Mouse (Mus musculus) kidney, postnatal 36 days (tissue): ENCODE measurements at regions not wholly inside any gene's neighbourhood (a gene's known extent, or its start where the extent isn't known, plus 50 kb on each side); places are given as distances from the start of the nearest gene placed in this dataset.

Experiments
- DNase-seq, 2 experiments: peaks; one replicate each; pipeline ENCODE4 v3.0.0; 2021 to 2022; ENCODE audit warnings: mixed read lengths in 2 of 2

- no peak for DNase-seq
These were observed 220.1 kb downstream of the Elavl2 start for GRCm38 (mm10) chr4:91180241-91181096.

DNA sequence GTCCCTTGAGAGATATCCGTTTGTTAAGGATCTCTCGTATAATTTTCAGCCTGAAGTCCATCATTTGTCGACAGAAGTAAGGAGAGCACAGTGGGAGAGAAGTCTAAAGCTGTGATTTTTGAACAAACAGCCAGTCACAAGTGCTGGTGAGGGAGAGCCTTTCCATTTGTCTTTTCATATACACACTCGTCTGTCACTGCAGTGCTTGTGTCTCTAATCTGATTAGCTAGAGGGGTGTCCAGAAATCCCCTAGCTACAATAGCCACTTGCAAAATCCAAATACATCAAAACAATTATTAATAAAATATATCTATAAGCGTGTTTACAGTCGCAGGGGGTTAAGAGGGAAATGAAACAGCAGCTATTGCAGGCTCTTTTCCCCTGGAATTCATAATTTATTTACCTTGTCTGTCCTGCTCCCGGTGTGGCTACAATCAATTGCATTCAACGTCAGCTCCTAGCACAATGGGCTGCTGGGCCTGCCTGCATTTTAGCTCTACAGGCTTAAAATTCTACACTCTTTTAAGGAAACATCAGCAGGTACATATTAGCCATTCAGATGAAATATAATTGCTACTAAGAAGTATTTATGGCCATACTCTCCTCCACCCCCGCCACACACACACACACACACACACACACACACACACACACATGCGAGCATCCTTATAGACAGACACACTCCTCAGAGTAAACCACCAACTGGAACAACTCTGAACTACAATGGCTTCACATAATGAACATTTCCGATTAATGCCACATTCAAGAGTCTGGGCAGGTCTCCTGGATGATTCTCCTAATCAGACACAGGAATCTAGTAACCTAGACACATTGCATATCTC, 236.1 kb downstream of the Elavl2 start:
- no peak for DNase-seq

GRCm38 (mm10) chr4:91157047-91157446, 243.5 kb downstream of the Elavl2 start:
- no peak for DNase-seq

GRCm38 (mm10) chr4:91144666-91145065, 255.9 kb downstream of the Elavl2 start:
- no peak for DNase-seq

DNA sequence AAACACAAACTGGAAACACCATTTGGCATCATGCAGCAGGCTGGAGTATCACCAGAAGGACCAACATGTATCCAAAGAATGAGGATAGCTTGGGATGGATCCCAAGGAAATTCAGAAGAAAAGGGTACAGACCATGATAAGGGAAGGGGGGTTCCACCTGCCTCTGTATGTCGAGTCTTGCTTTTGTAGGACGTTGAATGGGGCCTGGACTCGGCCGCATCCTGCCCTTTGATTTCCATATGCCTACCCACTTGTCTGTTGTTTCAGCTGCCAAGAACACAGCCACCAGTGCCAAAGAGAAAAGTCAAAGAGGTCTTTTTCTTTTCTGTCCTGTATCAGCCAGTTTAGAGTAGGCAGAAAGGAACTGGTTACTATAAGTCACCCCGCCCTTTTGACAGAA, 256.7 kb downstream of the Elavl2 start:
- no peak for DNase-seq

- DNase-seq = no peak
These were observed 265.3 kb downstream of the Elavl2 start for GRCm38 (mm10) chr4:91135327-91135726.

DNA sequence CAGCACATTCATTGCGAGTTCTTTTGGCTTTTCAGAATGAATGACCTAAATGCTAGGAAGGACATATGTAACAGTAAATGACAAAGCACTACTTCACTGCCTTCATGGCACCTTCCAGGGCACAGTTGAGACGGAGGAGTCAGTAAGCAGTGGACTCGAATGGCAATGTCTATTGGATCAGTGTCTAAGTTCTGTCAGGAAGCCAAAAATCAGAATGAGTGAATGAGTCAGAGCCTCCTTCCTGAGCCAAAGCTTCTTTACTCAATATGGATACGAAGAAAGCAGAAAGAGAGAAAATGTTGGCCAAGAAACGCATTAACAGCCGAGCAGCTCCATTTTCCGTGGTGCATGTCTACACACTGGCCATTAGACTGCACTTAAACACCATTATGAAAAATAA, 268.3 kb downstream of the Elavl2 start:
- no peak for DNase-seq

DNA sequence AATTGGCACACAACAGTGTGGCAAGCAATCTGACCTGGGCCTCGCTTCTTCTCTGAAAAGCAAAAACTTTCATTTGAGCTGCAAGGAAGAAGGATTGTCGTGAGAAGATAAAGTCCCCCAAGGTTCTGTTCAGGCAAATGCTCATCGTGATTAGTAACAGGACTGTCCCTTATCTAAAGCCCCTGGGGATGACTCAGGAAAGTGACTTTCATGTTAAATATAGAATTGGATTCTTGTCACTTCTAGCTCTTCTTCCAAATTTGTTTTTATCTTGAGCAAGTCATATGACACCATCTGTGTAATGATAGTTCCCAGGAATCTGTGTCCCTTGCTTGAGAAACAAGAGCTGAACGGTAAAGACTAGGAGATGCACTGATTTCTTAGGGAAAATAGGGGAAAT, 280.3 kb downstream of the Elavl2 start:
- DNase-seq = no peak

DNA sequence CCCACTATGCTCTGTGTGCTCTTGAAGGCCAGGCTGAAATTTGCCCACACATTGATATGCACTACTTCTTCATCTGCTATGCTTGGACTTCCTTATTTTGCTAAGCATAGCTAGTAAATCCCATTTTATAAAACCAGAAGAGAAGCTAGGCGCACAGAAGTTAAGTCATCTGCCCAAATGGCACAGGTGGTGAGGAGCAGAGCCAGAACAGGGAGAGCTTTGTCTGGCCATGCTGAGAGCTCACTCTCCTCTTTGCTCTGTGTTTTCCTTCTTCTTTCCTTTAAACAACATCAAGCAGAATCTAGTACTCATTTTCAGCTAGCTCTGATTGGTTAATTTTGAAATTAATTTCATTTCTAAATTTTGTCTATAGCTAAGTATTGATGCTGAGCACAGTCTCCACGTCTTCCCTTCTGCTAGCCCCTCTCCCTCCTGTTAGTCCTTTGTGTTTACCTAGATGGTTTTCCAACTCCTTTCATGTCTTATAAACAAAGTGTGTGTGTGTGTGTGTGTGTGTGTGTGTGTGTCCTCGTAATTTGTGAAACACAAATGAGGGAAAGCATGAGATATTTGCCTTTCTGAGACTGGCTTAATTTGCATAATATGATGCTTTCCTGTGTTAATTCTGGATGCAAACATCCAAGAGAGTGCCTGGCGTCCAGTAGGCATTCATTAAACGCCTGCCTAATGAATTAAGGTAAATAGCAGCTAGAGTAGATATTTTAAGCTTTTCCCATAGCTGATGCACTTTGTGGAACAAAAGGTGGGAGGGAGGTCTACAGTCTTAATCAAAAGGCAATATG, 283.6 kb downstream of the Elavl2 start:
- DNase-seq = no peak

GRCm38 (mm10) chr4:91111684-91112681, 288.6 kb downstream of the Elavl2 start:
- DNase-seq = no peak

- no peak for DNase-seq
These were observed 304.5 kb downstream of the Elavl2 start for GRCm38 (mm10) chr4:91096086-91096485.

- DNase-seq = no peak
These were observed 306.2 kb downstream of the Elavl2 start for GRCm38 (mm10) chr4:91094382-91094781.

GRCm38 (mm10) chr4:91093885-91094284, 306.7 kb downstream of the Elavl2 start:
- DNase-seq = no peak

GRCm38 (mm10) chr4:91092323-91092722, 308.3 kb downstream of the Elavl2 start:
- no peak for DNase-seq

DNA sequence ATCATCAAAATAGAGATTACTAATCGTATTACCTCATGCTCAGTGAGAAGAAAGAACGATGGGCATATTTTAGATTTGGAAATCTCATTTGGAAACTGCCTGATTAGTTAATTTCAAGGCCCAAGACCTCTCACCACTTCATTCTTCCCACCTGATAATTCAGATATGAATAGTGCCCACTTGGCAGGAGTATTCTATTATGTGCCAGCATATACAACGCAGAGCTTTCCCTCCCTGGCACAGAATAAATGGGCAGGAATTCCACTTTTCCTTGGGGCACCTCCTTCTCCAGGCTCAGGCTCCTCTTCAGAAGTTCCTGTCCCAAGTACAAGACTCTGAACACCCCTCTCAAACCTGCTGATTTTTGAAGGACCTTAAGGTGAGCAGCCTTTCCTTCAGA, 308.7 kb downstream of the Elavl2 start:
- no peak for DNase-seq

- DNase-seq = no peak
These were observed 316.6 kb downstream of the Elavl2 start for GRCm38 (mm10) chr4:91083950-91084349.

- DNase-seq = no peak
These were observed 319.1 kb downstream of the Elavl2 start for GRCm38 (mm10) chr4:91081447-91081846.

DNA sequence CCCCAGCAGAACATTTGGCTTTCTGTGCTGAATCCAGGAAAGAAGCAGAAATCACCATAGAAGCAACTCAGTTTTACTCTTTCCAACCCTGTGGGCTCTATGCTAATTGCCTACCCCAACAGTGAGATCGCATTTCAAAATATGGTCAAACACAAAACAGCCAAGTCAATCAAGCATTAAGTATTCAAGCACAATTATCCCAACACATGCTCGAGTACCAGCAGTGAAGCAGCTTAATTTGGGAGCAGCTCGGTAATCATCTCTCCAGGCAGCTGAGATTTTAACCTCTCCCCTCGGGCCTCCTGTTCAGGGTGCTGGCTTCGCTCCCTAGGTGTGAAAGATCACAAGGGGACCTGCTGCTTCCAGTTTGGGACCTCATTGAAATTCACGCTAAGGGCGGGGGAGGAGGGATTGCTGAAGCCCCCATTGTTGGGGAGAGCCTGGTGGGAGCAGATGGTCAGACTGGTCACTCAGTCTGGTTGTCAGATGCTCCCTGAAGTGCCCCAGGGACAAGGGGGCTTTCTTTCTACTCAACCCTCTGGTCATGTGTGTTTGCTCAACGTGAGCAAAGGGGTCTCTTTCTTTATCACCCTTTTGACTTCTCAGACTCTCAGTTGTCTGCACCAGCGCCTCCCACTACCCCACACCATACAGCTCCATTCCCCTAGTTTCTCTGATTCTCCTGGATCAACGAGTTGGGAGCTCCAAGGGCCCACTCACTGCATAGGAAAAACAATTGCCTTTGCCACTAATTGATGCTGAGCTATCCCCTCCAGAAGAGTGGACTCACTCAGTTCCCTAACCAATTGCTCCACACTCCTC, 319.8 kb downstream of the Elavl2 start:
- DNase-seq = no peak

GRCm38 (mm10) chr4:91071263-91071662, 329.3 kb downstream of the Elavl2 start:
- no peak for DNase-seq

- DNase-seq = no peak
These were observed 339.7 kb downstream of the Elavl2 start for GRCm38 (mm10) chr4:91060933-91061332.

- no peak for DNase-seq
These were observed 348.7 kb downstream of the Elavl2 start for GRCm38 (mm10) chr4:91051913-91052312.
